Comparison of ENCODE assay signal across 17 mouse cellular contexts in the genomic region with DNA sequence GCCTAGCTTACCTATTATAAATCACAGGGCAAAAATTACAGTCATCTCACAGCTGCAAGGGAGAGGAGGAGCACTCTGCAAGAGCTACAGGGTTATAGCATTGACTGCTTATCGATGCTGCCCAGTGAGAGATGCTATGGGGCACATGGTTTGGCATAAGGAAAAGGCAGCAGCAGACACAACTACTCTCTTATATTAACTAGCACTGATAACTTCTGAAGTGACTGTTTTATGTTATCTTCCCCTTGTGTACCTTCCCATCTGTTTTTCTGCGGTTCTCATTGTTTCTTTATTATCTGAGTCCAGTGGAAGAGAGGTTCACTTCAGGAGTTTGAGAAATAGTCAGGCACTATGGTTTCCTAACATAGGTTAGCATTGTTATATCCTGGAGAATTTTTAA.
DNase-seq lines count a peak whose midpoint lies in the region; TF ChIP-seq lines count a peak whose summit lies in the region.
"Had no signal": no experiment of that assay in that cellular context is flagged by ENCODE, and none has a peak within 500 bp of the region (broad histone marks: within the 10 kb centered on the region; RNA-seq: fewer than 3 reads in every experiment).

No protein-coding gene starts in this region.

- H3K27ac ChIP-seq in MEL (ENCODE audit: control insufficient read depth, low read depth, low read length), result no peak overlapping the region

- TF ChIP-seq EP300 in MEL (IDR thresholded peaks at IDR 0.05; ENCODE audit: low read depth in 1 of 2, low read length in 2 of 2), result peak; percentile 83 to 84

- DNase-seq in MEL (ENCODE audit: low read depth, low spot score), result peak; percentile 48
- no peak for DNase-seq in lung, postnatal 4 days
- DNase-seq: adrenal gland, adult 2 months; adrenal gland, adult 8-10 months; adrenal gland, postnatal 10 days; adrenal gland, postnatal 14 days; adrenal gland, postnatal 25 days; adrenal gland, postnatal 36 days; B cell, adult 2 months; cerebellum, adult 11 months; cerebellum, adult 11-12 months; cerebellum, adult 18-20 months; cerebellum, adult 2 months; cerebellum, adult 8-10 months had no signal

- peaks cover 0 to 25% of the 10 kb centered on the region in 2 experiments; a peak in 2 of 4 replicates for H3K36me3 ChIP-seq in MEL (ENCODE audit: control insufficient read depth in 1 of 2, insufficient read depth in 2 of 2, low read length in 2 of 2)
- H3K36me3 ChIP-seq: G1E had no signal

- H3K27me3 ChIP-seq in MEL (ENCODE audit: control insufficient read depth in 1 of 2, insufficient read depth in 2 of 2, low read length in 2 of 2), result no peaks in the 10 kb centered on the region
- H3K27me3 ChIP-seq: CH12.LX, Patski had no signal

- H3K4me1 ChIP-seq in MEL (ENCODE audit: control insufficient read depth in 1 of 2, insufficient read depth in 2 of 2, low read length in 2 of 2), result peaks cover 5 to 13% of the 10 kb centered on the region in 2 experiments

- no peak overlapping the region for H3K9ac ChIP-seq in MEL (ENCODE audit: control insufficient read depth, low read depth, low read length, poor library complexity, severe bottlenecking)

- no peak for TF ChIP-seq RAD21 in MEL (IDR thresholded peaks at IDR 0.05; ENCODE audit: low read depth, low read length)

- no peaks in the 10 kb centered on the region for H3K79me2 ChIP-seq in MEL (ENCODE audit: control insufficient read depth, insufficient read depth, low read length, poor library complexity)

- H3K9me3 ChIP-seq in MEL (replicated peaks; ENCODE audit: insufficient read depth, low read length), result no peaks in the 10 kb centered on the region

- no peak for TF ChIP-seq POLR2A in MEL (IDR thresholded peaks at IDR 0.05; ENCODE audit: control insufficient read depth in 1 of 2, insufficient read depth in 1 of 2, low read depth in 1 of 2, low read length in 2 of 2, poor library complexity in 1 of 2)

- H3K4me3 ChIP-seq in MEL (ENCODE audit: control insufficient read depth in 1 of 2, insufficient read depth in 1 of 2, low read depth in 2 of 2, low read length in 2 of 2), result no peak overlapping the region

- TF ChIP-seq CTCF in MEL (IDR thresholded peaks at IDR 0.05 in 2 of 3, conservative IDR thresholded peaks at IDR 0.05 in 1 of 3; ENCODE audit: control insufficient read depth in 1 of 3, insufficient read depth in 1 of 3, low read depth in 2 of 3, low read length in 3 of 3, poor library complexity in 1 of 3, severe bottlenecking in 1 of 3), result no peak

TF ChIP-seq in MEL, 35 proteins besides CTCF, POLR2A, EP300 and RAD21:
- TF ChIP-seq SIN3A (IDR thresholded peaks at IDR 0.05; ENCODE audit: low read length) (peak; percentile 37; the same call in 1 of the 2 replicates), RCOR1 (IDR thresholded peaks at IDR 0.05; ENCODE audit: low read depth, low read length) (peak; percentile 73), GABPA (IDR thresholded peaks at IDR 0.05; ENCODE audit: low read depth, low read length) (no peak), USF1 (IDR thresholded peaks at IDR 0.05; ENCODE audit: low read depth, low read length) (peak; percentile 59), GATA1 (IDR thresholded peaks at IDR 0.05; ENCODE audit: low read depth, low read length) (peak; percentile 66; the same call in 1 of the 2 replicates), USF2 (IDR thresholded peaks at IDR 0.05; ENCODE audit: borderline replicate concordance in 1 of 2, insufficient read depth in 1 of 2, low read depth in 1 of 2, low read length in 2 of 2) (0 out of 4 replicates have a peak, but pooled peaks of 1 of the 2 experiments have one; percentile 6), ZNF384 (IDR thresholded peaks at IDR 0.05; ENCODE audit: low read depth, low read length) (no peak), MXI1 (IDR thresholded peaks at IDR 0.05; ENCODE audit: low read depth, low read length) (no peak), JUND (IDR thresholded peaks at IDR 0.05; ENCODE audit: low read depth, low read length) (no peak), MYB (IDR thresholded peaks at IDR 0.05; ENCODE audit: low read depth, low read length) (no peak), SMC3 (IDR thresholded peaks at IDR 0.05; ENCODE audit: low read depth, low read length) (no peak), TBP (IDR thresholded peaks at IDR 0.05; ENCODE audit: low read depth, low read length) (no peak), E2F4 (IDR thresholded peaks at IDR 0.05; ENCODE audit: borderline replicate concordance, low read depth, low read length) (no peak), TAL1 (IDR thresholded peaks at IDR 0.05; ENCODE audit: low read length) (peak; percentile 20; the same call in 1 of the 2 replicates), MYC (IDR thresholded peaks at IDR 0.05; ENCODE audit: low read depth, low read length) (0 out of 2 replicates have a peak, but pooled peaks have one; percentile 42), MAX (IDR thresholded peaks at IDR 0.05; ENCODE audit: low read length) (peak; percentile 52; the same call in 1 of the 2 replicates), MAFK (IDR thresholded peaks at IDR 0.05; ENCODE audit: borderline replicate concordance, low read depth, low read length) (peak; percentile 35; the same call in 1 of the 2 replicates), NELFE (IDR thresholded peaks at IDR 0.05; ENCODE audit: low read depth, low read length) (no peak), KAT2A (conservative IDR thresholded peaks at IDR 0.05; ENCODE audit: low read depth, low read length) (no peak), ETS1 (IDR thresholded peaks at IDR 0.05; ENCODE audit: low read depth, low read length) (peak; percentile 52; the same call in 1 of the 2 replicates), UBTF (IDR thresholded peaks at IDR 0.05; ENCODE audit: borderline replicate concordance, insufficient read depth, low read depth, low read length) (no peak), ZKSCAN1 (IDR thresholded peaks at IDR 0.05; ENCODE audit: low read depth, low read length) (no peak), BHLHE40 (IDR thresholded peaks at IDR 0.05; ENCODE audit: borderline replicate concordance, low read depth, low read length) (peak; percentile 38; the same call in 1 of the 2 replicates), TCF12 (IDR thresholded peaks at IDR 0.05; ENCODE audit: low read depth, low read length) (peak; percentile 86), ZC3H11A (IDR thresholded peaks at IDR 0.05; ENCODE audit: low read depth, low read length) (no peak), ELF1 (IDR thresholded peaks at IDR 0.05; ENCODE audit: low read depth, low read length) (0 out of 2 replicates have a peak, but pooled peaks have one; percentile 13), MEF2A (IDR thresholded peaks at IDR 0.05; ENCODE audit: extremely low read depth, insufficient replicate concordance, low read depth, low read length, poor library complexity, severe bottlenecking) (no peak), POLR2AphosphoS2 (IDR thresholded peaks at IDR 0.05; ENCODE audit: low read length) (no peak), MAZ (IDR thresholded peaks at IDR 0.05; ENCODE audit: low read depth, low read length) (no peak), NRF1 (IDR thresholded peaks at IDR 0.05; ENCODE audit: insufficient read depth, low read depth, low read length, poor library complexity, severe bottlenecking) (no peak), ZMIZ1 (IDR thresholded peaks at IDR 0.05; ENCODE audit: low read depth, low read length) (no peak), CHD1 (IDR thresholded peaks at IDR 0.05; ENCODE audit: low read depth, low read length) (no peak), CHD2 (IDR thresholded peaks at IDR 0.05; ENCODE audit: low read length) (no peak), POLR2AphosphoS5 (IDR thresholded peaks at IDR 0.05; ENCODE audit: borderline replicate concordance, low read depth, low read length) (no peak), HCFC1 (IDR thresholded peaks at IDR 0.05; ENCODE audit: low read depth, low read length) (no peak)
